Mouse (Mus musculus): Measurements from ENCODE around the gene Ghsr.
"Not testable (repeated sequence)": the region's sequence is repeated elsewhere in the genome, so short reads cannot be mapped to it uniquely, and the experiment has no call there.

Ghsr gene

DNA sequence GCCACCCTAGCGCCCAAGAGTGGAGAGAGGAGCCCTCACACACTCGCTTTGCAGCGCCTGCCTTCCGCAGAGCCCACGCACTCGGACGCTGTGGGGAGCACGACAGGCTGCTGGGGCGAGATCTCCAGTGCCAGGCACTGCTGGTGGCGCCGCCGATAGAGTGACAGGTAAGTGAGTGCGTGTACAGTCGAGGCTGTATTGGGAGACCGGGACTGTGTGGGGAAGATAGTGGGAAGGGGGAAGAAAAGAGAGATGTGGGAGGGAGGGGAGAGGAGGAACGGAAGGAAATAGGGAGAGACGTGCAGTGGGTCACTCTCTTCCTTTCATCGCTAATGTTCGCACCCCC, at the start of gene Ghsr:
Ghsr (plus strand) TSS at position 76 of the 346 bp plus-strand sequence.
- DNase-seq (ENCODE audit: low spot score in 2 of 2): no peak

DNA sequence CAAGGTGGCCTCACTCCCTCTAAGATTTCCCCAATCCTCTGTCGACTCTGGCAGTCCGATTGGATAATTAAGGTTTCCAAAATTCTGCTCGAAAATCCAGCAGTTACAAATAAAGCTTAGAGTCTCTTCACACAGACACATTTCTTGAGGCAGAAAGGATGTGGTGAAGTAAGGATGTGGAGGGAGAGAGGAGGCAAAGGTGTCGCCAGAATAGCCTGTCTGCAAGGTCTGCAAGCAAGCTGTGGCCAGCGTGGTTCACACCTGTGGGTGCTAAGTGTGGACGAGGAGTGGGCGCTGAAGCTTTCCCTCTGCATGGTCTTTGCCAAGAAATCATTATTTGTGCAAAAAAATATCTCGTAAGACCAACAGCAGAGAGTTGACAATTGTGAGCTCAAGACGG, 48.6 kb upstream of the Ghsr start:
- no peak for DNase-seq (ENCODE audit: low spot score in 2 of 2)

DNA sequence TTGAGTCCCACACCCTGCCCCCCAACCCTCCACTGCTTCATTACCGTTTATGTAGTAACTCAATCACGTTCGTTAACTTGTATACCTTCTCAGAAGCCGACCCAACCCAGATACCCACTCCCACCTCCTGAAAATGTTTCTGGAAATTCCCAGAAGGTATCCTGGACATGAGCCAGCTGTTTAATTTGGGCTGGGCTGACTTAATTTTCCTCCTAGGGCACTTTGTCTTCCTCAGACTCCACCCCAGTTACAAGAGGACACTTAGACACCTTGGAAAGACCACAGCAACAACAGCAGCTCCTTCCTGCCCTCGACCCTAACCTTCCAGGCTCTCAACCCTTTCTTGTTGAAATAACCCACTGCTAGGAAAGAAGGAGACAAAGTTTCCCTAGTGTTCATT, 47.6 kb upstream of the Ghsr start:
- DNase-seq (ENCODE audit: low spot score in 2 of 2): no peak

DNA sequence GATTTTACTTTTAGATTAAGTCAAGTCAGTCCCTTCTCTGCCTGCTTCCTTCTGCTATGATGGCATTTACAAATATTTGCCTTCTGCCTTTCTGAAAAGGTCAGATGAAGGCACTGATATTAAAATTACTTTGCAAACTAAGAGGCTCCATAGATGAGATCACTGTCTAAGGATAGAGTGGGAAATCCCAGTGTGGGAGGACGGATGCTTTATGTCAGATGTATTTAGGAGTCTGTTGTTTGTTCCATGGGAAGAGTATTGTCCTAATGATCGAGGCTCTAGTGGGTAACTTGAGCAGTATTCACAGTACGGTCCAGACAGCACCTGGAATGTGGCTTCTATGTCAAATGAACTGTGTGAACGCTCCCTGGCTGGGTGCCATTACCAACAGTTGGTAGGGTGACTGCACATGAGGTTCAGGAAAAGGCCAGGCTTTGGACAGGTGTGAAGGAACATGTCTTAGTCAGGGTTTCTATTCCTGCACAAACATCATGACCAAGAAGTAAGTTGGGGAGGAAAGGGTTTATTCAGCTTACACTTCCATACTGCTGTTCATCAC, 44.4 kb upstream of the Ghsr start:
- no peak for DNase-seq (ENCODE audit: low spot score in 2 of 2)

DNA sequence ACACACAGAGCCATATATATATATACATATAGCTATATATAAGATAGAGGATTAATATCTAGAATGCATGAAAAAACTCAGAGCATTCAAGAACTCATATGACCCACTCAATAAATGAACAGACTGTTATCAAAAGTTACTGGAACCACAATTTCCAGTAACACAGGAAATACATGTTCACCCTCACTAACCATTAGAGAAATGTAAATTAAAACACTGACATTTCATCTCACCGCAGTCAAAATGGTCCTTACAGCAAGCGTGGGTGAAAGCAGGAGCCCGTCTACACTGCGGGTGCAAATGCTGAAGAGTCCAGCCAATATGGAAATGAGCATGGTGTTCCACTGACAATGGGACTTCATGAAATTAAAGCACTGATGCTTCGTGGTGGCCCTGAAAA, 40.4 kb upstream of the Ghsr start:
- DNase-seq (ENCODE audit: low spot score in 2 of 2): no peak

DNA sequence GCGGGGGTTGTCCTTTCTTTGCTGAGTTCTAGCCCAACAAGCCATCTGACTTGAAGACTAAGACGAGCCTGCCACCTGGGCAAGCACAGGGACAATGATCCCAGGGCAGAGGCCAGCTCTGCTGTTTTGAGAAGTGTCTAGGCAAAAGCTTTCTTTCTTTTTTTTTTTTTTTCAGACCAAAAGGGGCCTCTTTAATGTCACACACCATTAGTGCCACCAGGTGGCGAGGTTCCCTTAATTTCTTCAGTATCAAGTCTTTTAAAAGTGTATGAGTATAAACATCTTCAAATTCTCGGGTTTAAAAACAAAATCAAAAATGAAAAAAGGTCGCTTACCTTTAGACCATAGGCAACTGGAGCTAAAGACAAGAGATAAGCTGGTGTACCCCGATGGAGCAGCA, 32.7 kb upstream of the Ghsr start:
- DNase-seq (ENCODE audit: low spot score in 2 of 2): no peak

DNA sequence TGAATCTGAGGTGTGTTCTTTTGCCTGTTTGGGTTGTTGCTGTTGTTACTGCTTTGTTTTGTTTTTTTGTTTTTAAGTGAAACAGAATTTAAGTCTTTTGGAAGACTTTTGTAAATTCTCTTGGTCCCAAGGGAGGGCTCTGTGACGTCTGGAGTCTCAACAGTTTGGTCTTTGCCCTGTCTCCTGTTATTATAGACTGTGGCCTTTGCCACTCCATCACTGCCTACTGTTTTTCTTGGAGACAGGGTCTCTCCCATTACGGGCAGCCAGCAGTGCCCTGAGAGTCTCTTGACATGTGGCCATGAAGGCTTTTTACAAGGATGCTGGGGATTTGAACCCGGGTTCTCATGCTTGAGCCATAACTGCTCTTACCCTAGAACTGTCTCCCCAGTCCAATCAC, 32.3 kb upstream of the Ghsr start:
- DNase-seq (ENCODE audit: low spot score in 2 of 2): no peak

DNA sequence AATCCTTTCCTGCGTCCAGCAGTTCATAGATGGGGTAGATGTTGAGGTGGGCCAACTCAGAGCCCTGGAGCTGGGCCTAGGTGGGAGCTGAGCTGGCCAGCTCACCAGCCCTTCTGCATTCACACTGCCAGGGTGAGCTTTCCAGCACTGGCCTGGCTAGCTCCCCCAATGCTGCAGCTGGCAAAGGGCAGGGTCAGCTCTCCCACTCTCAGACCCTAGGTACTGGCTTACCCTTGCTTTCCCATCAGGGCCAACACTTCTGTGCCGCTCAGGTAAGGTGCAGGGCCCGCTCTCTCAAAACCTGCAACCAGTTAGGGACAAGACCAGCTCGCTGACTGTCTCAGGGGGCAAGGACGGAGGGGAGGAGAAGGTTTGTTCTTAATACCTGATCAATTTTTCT, 30.4 kb upstream of the Ghsr start:
- no peak for DNase-seq (ENCODE audit: low spot score in 2 of 2)

DNA sequence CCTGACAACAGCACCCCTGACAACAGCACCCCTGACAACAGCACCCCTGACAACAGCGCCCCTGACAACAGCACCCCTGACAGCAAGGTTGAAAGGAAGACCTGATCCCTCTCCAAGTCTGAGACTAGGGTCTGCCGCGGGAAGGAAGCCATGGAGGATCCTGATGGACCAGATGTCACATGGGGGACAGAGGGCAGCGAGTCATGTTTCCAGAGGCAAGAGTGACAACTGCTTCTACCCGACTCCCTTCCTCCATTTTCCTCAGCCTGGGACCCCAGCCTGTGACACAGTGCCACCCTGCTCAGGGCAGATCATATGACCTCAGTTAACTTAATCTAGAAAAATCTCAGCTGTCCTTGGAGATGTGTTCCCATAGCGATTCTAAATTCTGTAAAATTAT, 28.7 kb upstream of the Ghsr start:
- no peak for DNase-seq (ENCODE audit: low spot score in 2 of 2)

DNA sequence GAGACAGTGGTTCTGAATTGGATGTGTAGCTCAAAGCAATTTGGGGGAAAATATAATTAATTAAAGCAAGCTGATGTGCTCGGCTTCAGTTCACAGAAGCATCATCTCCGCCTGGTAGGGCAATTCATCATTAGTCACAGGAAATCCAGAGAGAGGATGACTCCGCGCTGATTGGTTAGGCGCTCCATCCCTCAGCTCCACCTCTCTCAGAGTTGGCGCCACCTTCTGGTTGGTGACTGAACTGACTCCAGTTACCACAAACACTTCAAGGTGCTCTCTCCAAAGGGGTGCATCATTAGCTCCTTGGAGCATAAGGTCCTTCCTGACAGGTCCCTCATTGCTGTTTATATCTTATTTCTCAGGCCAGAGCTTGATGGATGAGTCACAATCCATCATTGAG, 25.6 kb upstream of the Ghsr start:
- no peak for DNase-seq (ENCODE audit: low spot score in 2 of 2)

DNA sequence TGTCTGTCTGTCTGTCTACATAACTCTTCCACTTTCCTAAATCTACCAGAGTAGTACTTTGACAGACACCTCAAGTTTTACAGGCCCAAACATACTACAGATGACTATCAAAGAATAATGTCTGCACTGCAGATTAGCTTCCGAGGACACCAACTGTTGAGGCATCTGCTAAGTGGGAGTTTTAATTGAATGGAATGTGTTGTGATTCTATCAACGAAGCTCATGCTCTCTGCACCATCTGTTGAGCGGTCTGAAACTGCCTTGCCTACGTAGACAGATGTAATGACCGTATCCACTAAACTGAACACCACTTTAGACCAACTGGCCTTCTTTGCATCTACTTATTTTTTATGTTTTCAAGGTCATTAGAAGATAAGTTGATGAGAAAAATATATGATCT, 22.7 kb upstream of the Ghsr start:
- no peak for DNase-seq (ENCODE audit: low spot score in 2 of 2)

DNA sequence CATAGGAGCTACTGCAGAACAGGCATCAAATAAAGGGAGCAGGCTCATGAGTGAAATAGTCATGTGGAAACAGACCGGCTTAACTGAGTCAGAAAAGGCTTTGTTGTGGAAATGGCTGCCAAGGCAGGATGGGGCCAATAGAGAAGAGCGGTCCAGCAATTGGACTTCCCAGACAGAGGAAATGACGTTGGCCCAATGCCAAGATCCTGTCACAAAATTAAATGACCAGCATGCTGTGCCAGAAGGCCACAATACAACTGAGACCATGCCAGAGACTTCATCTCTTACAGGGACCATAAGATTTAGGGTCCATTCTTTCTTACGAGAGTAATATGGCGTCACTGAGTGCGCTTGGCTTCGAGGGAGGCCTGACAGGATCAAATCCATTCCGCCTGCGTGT, 20.0 kb upstream of the Ghsr start:
- DNase-seq (ENCODE audit: low spot score in 2 of 2): no peak

DNA sequence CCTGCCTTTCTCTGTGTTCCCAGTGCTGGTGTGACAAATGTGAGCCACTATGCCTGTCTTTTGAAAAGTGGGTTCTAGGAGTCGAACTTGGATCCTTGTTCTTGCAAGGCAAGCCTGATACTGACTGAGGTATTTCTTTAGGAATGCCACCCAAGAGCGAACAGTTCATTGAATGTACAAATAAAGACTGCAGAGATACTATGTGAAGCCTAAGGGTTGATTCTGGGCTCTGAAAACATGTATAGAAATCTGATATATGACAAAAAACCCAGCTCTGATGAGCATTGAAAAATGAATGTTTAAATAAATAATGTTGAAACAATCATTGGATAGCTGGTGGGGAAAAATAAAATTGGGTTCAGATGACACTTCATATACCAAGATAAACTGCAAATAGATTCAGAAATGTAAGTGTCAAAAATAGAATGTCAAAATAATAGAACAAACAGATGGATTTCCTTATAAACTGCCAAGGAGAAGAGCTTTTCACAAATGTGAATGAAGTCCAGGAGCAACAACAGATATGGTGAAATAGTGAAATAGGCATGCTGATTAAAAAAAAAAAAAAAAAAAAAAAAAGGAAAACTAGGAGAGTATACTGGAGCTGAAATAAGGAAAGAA, 11.9 kb upstream of the Ghsr start:
- no peak for DNase-seq (ENCODE audit: low spot score in 2 of 2)

DNA sequence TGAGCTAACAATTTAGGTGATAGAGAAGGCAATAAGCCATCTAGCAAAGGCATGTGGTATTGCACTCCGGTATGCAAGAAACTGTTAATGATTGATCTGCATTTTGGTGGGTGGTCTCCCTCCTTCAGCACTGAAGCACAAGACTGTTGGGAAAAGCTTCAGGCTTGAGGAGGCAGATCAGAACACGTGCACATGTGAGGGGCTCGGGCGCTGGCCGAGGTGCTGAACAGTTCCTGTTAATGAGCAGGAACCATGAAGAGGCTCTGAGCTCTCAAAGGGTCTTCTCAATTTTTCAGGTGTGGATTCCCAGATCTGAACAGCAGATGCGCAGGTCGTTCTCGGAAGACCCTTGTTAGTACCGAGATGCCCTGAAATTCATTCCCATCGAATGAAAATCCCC, 1.0 kb upstream of the Ghsr start:
- no peak for DNase-seq (ENCODE audit: low spot score in 2 of 2)

DNA sequence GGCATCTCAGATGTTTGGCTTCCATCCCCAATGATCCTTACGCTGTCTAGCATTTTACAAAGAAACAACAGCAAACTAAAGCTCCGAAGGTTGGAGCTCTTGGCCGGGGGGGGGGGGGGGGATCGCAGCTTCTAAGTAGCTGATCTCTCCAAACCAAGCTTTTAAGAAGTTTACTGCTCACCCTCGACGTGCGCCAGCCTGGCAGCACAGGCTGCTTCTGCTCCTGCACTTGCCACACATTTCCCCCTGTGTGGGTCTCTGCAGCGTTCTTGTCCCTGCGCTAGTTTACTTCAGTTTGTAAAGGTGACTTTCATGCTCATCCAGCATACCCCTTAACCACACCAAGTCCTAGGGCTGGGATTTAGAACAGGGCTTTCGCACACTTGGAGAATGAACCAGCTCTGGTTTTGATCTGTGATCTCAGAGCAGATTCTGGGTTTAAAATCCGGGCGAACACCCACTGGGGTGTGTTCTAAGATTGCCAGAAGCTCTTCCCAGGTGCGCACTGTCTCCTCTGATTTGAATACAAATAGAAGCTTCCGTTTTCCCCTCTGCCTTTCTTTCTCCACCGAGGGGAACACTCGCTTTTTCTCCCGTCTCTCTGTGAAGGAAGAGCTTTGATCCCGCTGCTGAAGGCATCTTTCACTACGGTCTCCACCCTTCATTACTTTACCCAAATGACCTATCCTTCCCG, 422 bp upstream of the Ghsr start:
- no peak for DNase-seq (ENCODE audit: low spot score in 2 of 2)

DNA sequence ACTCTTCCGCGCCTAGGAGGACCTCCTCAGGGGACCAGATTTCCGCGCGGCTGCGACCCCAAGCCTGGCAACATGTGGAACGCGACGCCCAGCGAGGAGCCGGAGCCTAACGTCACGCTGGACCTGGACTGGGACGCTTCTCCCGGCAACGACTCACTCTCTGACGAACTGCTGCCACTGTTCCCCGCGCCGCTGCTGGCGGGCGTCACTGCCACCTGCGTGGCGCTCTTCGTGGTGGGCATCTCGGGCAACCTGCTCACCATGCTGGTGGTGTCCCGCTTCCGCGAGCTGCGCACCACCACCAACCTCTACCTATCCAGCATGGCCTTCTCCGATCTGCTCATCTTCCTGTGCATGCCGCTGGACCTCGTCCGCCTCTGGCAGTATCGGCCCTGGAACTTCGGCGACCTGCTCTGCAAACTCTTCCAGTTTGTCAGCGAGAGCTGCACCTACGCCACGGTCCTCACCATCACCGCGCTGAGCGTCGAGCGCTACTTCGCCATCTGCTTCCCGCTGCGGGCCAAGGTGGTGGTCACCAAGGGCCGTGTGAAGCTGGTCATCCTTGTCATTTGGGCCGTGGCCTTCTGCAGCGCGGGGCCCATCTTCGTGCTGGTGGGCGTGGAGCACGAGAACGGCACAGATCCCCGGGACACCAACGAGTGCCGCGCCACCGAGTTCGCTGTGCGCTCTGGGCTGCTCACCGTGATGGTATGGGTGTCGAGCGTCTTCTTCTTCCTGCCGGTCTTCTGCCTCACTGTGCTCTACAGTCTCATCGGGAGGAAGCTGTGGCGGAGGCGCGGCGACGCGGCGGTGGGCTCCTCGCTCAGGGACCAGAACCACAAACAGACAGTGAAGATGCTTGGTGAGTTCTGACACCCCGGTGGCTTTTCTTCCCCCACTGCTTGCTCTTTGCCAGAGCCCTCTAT, 837 bp downstream of the Ghsr start:
- DNase-seq (ENCODE audit: low spot score in 2 of 2): no peak

DNA sequence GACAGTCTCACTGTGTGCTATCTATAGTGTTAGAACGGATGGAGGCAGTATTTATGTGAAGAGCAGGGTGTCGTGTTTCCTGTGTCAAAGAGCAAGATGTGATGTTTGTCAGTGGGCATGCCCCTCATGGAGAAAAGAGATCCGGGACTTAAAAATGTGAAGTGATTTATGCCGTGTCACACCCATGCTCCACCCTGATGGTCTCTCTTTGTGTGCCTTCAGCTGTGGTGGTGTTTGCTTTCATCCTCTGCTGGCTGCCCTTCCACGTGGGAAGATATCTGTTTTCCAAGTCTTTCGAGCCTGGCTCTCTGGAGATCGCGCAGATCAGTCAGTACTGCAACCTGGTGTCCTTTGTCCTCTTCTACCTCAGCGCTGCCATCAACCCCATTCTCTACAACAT, 3.2 kb downstream of the Ghsr start:
- no peak for DNase-seq (ENCODE audit: low spot score in 2 of 2)

DNA sequence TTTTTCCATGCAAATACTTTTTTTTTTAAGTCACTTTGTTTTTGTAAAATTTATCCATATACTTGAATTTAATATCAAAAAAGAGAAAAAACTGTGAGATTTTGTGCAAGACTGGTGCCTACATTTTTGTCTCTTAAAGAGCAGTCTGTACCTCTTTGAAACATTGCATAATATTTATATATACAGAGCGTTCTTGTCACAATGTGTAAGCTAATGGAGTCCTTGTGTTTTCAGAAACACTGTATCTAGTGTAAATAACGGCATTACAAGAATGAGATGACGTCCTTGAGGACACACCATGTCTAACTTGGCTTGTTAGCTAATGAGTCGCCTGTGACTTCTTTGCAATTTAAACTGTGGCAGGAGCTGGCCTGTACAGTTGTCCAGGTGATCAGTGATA, 6.8 kb downstream of the Ghsr start:
- no peak for DNase-seq (ENCODE audit: low spot score in 2 of 2)

DNA sequence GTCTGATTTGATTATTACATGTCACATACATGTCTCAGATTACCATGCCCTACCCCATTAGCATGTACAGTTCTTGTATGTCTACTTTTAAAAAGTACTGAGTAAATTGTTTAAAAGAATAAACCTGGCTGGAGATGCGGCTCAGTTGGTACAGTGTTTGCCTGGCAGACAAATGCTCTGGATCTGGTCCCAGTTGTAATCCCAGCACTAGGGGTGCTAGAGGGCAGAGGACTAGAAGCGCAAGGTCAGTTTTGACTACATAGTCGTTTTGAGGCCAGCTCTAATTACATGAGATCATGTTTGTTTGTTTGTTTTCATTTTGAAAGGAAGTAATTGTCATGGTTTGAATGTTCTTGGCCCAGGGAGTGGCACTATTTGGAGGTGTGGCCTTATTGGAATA, 13.7 kb downstream of the Ghsr start:
- DNase-seq (ENCODE audit: low spot score in 2 of 2): no peak

DNA sequence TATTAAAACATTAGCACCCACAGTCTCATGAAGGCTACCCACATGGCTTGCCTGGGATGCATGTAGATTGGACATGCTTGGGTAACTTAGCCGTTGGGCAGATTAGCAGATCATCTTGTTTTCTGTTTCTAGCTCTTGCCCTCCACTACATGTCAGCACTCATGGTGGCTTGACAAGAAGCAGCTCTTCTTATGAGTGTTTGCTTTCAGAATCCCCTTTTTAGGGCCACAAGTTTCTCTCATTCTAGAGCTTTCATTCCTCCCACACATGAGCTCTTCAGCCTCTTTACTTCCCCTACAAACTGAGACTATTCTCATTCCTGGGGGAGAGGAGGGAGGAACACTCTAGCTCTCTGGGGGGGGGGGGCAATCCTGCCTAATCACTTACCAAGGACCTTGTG, 18.8 kb downstream of the Ghsr start:
- no peak for DNase-seq (ENCODE audit: low spot score in 2 of 2)

DNA sequence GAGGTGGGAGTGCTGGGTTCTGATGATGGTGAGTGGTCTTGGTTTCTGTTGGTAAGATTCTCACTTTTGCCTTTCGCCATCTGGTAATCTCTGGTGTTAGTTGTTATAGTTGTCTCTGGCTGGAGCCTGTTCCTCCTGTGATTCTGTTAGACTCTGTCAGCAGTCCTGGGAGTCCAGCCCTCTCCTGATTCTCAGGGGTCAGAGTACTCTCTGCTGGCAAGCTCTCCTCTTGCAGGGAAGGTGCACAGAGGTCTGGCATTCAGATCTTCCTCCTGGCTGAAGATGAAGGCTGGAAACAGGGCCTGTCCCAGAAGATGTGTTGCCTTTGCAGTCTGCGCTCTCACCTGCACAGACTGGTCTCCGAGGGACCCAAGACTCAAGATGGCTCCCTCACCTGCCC, 29.8 kb downstream of the Ghsr start:
- not testable (repeated sequence) for DNase-seq (ENCODE audit: low spot score in 2 of 2)

DNA sequence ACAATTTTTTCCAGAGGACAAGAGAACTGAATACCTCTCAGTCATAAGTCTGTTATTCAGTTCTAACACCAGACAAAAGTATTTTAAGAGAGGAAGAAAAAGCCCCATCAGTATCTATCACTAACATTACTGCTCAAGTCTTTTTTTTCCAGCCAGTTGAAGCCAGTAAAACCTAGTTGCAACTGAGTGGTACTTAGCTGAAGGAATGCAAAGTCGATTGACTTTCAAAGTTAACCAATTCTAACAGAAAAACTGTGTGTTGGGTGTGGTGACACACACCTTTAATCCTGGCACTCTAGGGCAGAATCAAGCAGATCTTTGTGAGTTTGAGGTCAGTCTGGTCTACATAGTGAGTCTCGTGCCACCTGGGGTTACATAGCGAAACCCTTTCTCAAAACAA, 35.3 kb downstream of the Ghsr start:
- no peak for DNase-seq (ENCODE audit: low spot score in 2 of 2)

DNA sequence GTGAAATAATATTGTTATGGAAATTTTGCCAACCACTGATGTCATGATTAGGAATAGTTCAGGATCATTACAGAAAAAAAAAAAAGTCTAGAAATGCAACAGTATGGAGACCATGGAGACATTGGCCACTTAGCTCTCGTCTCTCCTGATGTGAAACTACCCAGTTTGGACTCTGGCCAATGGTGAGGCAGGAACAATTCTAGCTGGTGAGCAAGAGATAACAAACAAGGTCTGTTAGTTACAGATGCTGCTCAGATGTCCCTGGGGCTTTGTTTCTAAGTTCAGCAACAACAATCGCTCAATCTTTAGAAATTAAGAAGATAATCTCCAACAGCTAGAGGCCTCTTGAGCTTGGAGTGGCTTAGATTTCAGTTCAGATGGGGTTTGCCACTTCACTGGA, 37.4 kb downstream of the Ghsr start:
- no peak for DNase-seq (ENCODE audit: low spot score in 2 of 2)
